Mouse (Mus musculus): Measurements from ENCODE around the gene Ano10.

The Ano10 gene

GRCm38 (mm10) chr9:122204508-122204907, 89.7 kb downstream of the Ano10 start:
- no peak for DNase-seq (ENCODE audit: extremely low read depth, insufficient read length, low spot score)

DNA sequence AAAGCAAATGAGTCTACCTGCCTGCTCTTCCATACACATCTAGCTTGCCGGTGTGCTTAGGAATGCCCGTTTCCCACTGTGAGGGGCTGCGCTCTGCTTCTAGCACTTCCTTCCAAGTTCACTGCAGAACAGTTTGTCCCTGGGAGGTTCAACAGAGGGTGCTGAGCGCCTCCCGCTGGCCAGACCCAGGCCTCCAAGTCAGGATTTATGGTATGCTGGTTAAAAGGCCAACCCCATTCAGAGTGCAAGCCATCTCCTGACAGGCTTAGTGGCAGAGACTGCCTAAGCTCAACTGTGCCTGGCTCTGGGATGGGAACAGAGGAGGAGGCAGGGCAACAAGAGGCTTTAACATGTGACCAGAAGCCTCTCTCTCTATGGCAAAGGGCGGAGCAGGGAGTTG, 95.0 kb downstream of the Ano10 start:
- DNase-seq (ENCODE audit: extremely low read depth, insufficient read length, low spot score) = no peak

DNA sequence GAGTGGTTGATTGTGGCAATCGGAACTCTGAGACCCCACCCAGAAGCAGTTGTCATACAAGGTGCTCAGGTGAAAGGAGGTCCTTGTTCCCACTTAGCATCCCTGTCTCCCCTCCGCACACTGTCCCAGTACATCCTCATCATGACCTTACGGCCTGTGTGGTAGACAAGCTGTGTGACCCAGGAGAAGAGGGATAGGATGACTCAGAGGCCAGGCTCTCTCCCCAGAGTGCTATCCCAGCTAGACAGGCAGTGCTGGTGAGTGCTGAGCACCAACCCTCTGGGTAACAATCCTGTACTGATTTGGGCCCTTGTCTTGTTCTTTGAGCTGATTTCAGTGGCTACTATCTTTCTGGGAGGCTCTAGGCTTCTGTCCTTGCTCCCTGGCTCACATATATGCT, 95.6 kb downstream of the Ano10 start:
- no peak for DNase-seq (ENCODE audit: extremely low read depth, insufficient read length, low spot score)

DNA sequence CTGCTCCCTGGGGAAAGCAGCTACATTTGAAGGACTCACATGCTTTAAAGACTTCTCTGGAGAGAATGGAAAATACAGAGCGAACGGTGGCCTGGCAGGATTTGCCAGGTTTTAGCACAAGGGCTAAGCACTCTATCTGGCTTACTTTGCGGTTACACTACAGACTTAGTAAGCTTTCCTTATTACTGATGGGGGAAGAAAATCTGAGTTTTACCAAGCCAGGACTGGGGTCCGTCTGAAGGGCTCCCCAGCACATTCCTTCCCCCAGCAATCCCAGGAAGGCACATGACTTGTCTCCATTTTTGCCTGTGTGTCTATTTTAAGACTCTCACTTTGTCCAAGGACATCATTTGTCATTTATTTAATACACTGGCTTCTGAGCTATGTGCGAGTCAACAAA, 97.2 kb downstream of the Ano10 start:
- no peak for DNase-seq (ENCODE audit: extremely low read depth, insufficient read length, low spot score)

DNA sequence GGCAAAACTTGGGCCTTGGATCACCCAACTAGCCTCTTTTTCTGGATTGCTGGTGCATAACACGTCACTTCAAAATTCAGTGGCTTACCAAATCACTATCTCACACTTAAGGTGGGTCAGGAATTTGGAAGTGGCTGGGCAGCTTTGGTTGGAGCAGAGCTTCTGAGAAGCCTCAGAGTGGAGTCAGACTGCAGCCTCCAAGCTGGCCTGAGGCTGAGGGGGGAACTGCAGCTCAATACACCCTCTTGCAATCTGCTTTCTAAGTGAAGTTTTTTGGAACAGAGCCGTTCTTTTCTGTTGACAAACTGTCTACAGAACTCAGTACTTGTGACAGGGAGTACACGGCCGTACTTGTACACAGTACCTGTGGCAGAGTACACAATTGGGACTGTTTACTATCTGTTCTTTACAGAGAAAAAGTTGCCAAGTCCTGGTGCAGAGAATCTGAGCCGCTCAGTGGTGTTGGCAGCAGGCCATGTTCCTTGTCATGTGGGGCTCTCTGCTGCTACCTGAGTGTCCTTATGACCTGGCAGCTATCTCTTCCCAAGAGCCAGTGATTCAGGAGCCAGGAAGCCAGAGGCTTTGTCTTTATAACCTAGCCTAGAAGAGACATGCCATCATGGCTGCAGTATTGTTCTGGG, 99.1 kb downstream of the Ano10 start:
- no peak for DNase-seq (ENCODE audit: extremely low read depth, insufficient read length, low spot score)

DNA sequence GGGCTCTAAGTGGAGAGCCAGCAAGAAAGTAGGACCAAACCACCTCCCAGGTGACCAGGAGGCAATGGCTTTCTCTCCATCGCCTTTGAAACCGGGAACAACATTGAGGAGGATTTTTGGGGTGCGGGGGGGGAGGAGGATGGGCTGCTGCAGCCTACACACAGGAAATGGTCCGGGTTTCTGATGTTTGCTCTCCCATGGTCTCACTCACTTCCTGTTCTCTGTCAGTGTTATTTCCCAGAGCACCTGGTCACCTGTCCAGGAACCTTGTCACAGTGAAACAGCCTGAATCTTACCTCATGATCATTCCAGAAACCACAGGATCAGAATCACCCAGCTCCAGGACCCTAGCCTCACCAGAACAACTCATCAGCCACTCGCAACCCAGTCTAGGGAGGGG, 100.4 kb downstream of the Ano10 start:
- no peak for DNase-seq (ENCODE audit: extremely low read depth, insufficient read length, low spot score)

GRCm38 (mm10) chr9:122193361-122193760, 100.9 kb downstream of the Ano10 start:
- no peak for DNase-seq (ENCODE audit: extremely low read depth, insufficient read length, low spot score)

- DNase-seq (ENCODE audit: extremely low read depth, insufficient read length, low spot score) = no peak
These were observed 105.5 kb downstream of the Ano10 start for GRCm38 (mm10) chr9:122188724-122189123.

GRCm38 (mm10) chr9:122187451-122187921, 106.7 kb downstream of the Ano10 start:
- no peak for DNase-seq (ENCODE audit: extremely low read depth, insufficient read length, low spot score)

- DNase-seq (ENCODE audit: extremely low read depth, insufficient read length, low spot score) = no peak
These were observed 107.5 kb downstream of the Ano10 start for GRCm38 (mm10) chr9:122186643-122187226.

DNA sequence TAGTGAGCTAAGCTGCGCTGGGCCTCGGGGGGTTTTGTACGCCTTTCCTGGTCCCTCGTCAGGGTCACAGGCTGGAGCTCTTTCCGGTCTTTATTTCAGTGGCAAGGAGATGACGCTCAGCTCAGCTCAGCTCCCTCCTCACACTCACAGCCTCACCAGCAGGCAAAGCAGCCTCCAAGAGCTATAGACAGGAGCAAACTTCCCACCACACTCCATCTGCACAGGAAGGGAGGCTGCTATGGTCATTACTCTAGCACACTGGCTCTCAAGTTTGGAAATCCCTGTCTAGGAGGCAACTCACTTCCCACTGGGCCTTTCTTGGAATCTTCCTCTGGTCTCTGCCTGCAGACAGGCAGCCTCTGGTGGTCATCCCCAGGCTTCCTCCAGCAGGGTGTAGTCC, 108.3 kb downstream of the Ano10 start:
- no peak for DNase-seq (ENCODE audit: extremely low read depth, insufficient read length, low spot score)

DNA sequence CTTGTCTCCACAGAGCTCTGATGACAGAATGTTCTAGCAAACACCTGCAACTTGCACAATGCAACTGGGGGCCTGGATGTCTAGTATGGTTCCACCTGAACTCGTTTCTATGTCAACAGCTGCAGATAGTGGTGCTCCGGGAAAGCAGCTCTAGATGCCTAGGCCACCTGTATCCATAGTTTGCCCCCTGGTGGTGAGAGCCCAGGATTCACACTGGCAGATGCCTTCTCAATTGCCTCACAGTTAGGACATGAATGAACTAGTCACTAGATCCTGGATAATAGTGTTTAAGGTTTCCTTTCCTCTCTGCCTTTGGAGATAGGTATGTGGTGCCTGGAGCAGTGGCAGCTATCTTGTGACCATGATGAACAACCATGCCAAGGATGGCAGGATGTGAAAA, 109.2 kb downstream of the Ano10 start:
- no peak for DNase-seq (ENCODE audit: extremely low read depth, insufficient read length, low spot score)

GRCm38 (mm10) chr9:122184329-122184728, 109.9 kb downstream of the Ano10 start:
- DNase-seq (ENCODE audit: extremely low read depth, insufficient read length, low spot score) = no peak

DNA sequence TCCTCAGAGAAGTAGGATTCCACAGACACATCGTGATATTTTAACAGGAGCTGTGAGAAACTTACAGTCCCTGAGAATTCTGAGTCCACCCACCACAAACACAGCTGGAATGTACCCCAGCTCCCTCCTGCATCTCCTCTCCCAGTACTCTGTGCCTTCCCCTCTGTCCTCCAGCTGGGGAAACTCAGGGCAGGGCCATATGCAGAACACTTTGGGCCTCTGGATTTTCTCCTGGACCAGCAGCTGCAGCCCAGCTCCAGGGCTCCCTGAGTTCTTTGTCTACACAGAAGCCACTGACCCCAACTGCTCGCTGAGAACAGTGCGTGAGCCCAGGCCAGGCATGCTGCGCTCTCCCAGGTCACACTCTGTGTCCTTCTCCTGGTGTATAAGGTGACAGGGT, 111.1 kb downstream of the Ano10 start:
- no peak for DNase-seq (ENCODE audit: extremely low read depth, insufficient read length, low spot score)

DNA sequence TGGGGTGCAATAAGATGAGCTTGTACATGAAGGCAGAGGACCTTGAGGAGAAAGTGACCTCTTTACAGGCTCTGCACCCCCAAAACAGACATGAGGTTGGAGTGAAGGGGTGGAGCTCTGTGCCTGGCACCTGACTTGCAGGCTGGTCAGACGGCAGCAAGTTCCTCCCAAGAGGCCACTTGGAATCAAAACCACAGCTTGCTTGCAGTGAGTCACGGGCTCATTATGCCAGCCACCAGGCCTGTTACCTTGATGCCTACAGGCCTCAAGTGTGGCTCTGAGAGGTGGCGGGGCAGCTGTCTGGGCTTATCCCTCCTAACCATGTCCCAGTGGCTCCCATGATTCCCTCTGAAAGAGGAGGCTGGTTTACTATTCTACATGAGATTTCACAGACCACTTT, 114.1 kb downstream of the Ano10 start:
- DNase-seq (ENCODE audit: extremely low read depth, insufficient read length, low spot score) = peak; percentile 68

- peak; percentile 27 for DNase-seq (ENCODE audit: extremely low read depth, insufficient read length, low spot score)
These were observed 115.8 kb downstream of the Ano10 start for GRCm38 (mm10) chr9:122178427-122178826.

GRCm38 (mm10) chr9:122177256-122178220, 116.7 kb downstream of the Ano10 start:
- no peak for DNase-seq (ENCODE audit: extremely low read depth, insufficient read length, low spot score)

DNA sequence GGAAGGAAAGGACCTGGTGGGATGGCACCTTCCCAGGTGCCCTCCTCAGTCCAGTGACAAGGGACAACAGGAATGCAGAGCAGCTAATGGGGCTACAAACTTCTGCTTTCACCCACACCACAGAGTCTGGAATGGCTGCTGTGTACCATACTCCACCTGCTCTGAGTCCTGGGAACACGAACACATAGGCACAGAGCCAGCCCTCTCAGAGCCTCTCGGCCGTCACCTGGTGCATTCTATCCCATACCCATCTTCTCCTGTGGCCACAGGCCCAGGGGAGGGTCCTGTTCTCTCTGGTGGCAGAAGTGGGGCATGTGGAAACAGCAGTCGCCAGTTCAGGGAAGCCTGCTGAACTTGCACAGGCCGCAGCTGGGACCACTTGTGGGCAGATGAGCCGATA, 119.5 kb downstream of the Ano10 start:
- no peak for DNase-seq (ENCODE audit: extremely low read depth, insufficient read length, low spot score)

- peak; percentile 19 for DNase-seq (ENCODE audit: extremely low read depth, insufficient read length, low spot score)
These were observed 120.6 kb downstream of the Ano10 start for GRCm38 (mm10) chr9:122173405-122174233.

GRCm38 (mm10) chr9:122172612-122173186, 121.5 kb downstream of the Ano10 start:
- no peak for DNase-seq (ENCODE audit: extremely low read depth, insufficient read length, low spot score)

Data from 3134 (cell line).